Comparison of ENCODE assay signal across 16 mouse cellular contexts in genomic region chr2:137357181-137357738, GRCm38 (mm10).
DNase-seq lines count a peak whose midpoint lies in the region; ATAC-seq lines count a peak whose summit lies in the region.
"Had no signal": no experiment of that assay in that cellular context is flagged by ENCODE, and none has a peak within 500 bp of the region (broad histone marks: within the 10 kb centered on the region; RNA-seq: fewer than 3 reads in every experiment).

No protein-coding gene starts in this region.

- H3K4me3 ChIP-seq in heart, embryonic 10.5 days, result no peak overlapping the region
- H3K4me3 ChIP-seq in midbrain, embryonic 14.5 days (replicated peaks; ENCODE audit: low read depth, low read length), result no peak overlapping the region
- H3K4me3 ChIP-seq in midbrain, embryonic 10.5 days, result no peak overlapping the region
- peak overlapping the region; percentile 26 for H3K4me3 ChIP-seq in heart, embryonic 15.5 days
- H3K4me3 ChIP-seq: erythroblast, embryonic 14.5 days had no signal

- no peaks in the 10 kb centered on the region for H3K4me1 ChIP-seq in heart, embryonic 10.5 days
- no peaks in the 10 kb centered on the region for H3K4me1 ChIP-seq in midbrain, embryonic 14.5 days (ENCODE audit: control insufficient read depth, insufficient read depth, low read length)
- no peaks in the 10 kb centered on the region for H3K4me1 ChIP-seq in midbrain, embryonic 10.5 days
- H3K4me1 ChIP-seq in heart, embryonic 15.5 days (replicated peaks), result no peaks in the 10 kb centered on the region

- no peak for ATAC-seq in midbrain, embryonic 14.5 days (ENCODE audit: low FRiP score, low TSS enrichment)
- no peak; the same call in 1 of the 2 replicates for ATAC-seq in heart, embryonic 15.5 days (replicated peaks; ENCODE audit: insufficient number of reproducible peaks, insufficient read depth, low FRiP score, low read depth)
- ATAC-seq: Patski had no signal

- no peak overlapping the region for H3K27ac ChIP-seq in heart, embryonic 10.5 days
- no peak overlapping the region for H3K27ac ChIP-seq in midbrain, embryonic 14.5 days (replicated peaks; ENCODE audit: low read depth, low read length)
- H3K27ac ChIP-seq in midbrain, embryonic 10.5 days (replicated peaks), result no peak overlapping the region
- H3K27ac ChIP-seq in heart, embryonic 15.5 days, result peak overlapping the region; percentile 45
- H3K27ac ChIP-seq: liver, embryonic 14.5 days had no signal

- no peaks in the 10 kb centered on the region for H3K9me3 ChIP-seq in heart, embryonic 10.5 days
- H3K9me3 ChIP-seq in midbrain, embryonic 14.5 days (ENCODE audit: control insufficient read depth, low read length), result no peaks in the 10 kb centered on the region
- H3K9me3 ChIP-seq in midbrain, embryonic 10.5 days (replicated peaks), result no peaks in the 10 kb centered on the region
- no peaks in the 10 kb centered on the region for H3K9me3 ChIP-seq in heart, embryonic 15.5 days (replicated peaks)

- peak; percentile 91 for DNase-seq in heart, adult 11 months
- no peak for DNase-seq in heart, embryonic 10.5 days (ENCODE audit: low spot score)
- DNase-seq in midbrain, embryonic 14.5 days, result peak; percentile 19
- DNase-seq in midbrain, embryonic 10.5 days (ENCODE audit: low spot score), result no peak
- DNase-seq in lung, postnatal 25 days (ENCODE audit: low spot score), result peak; percentile 5
- DNase-seq in Muller cell, postnatal 12 days (ENCODE audit: inconsistent ontology term), result no peak
- DNase-seq in frontal cortex, postnatal 25 days (ENCODE audit: low spot score in 2 of 2), result no peak
- DNase-seq: cerebellum, postnatal 10 days; gastrocnemius, postnatal 25 days; kidney, adult 2 months; retina, postnatal 1 day; thymus, postnatal 4 days had no signal

- H3K36me3 ChIP-seq in heart, embryonic 10.5 days, result no peaks in the 10 kb centered on the region
- H3K36me3 ChIP-seq in midbrain, embryonic 14.5 days (ENCODE audit: control insufficient read depth, insufficient read depth, low read length), result no peaks in the 10 kb centered on the region
- H3K36me3 ChIP-seq in midbrain, embryonic 10.5 days, result no peaks in the 10 kb centered on the region
- no peaks in the 10 kb centered on the region for H3K36me3 ChIP-seq in heart, embryonic 15.5 days

- H3K27me3 ChIP-seq in heart, embryonic 10.5 days (ENCODE audit: insufficient read depth, poor library complexity, severe bottlenecking), result no peaks in the 10 kb centered on the region
- H3K27me3 ChIP-seq in midbrain, embryonic 14.5 days (ENCODE audit: control insufficient read depth, insufficient read depth, low read length), result no peaks in the 10 kb centered on the region
- H3K27me3 ChIP-seq in midbrain, embryonic 10.5 days (ENCODE audit: low read depth, poor library complexity, severe bottlenecking), result no peaks in the 10 kb centered on the region
- no peaks in the 10 kb centered on the region for H3K27me3 ChIP-seq in heart, embryonic 15.5 days
- H3K27me3 ChIP-seq: Patski had no signal

- WGBS in heart, embryonic 10.5 days, result 68% methylated on average over 13 of the region's 13 CpGs
- 79% methylated on average over 13 of the region's 13 CpGs for WGBS in midbrain, embryonic 14.5 days
- 84% methylated on average over 13 of the region's 13 CpGs for WGBS in midbrain, embryonic 10.5 days
- WGBS in heart, embryonic 15.5 days, result 52% methylated on average over 13 of the region's 13 CpGs

- H3K4me2 ChIP-seq in midbrain, embryonic 14.5 days (ENCODE audit: low read length), result no peak overlapping the region
- H3K4me2 ChIP-seq in heart, embryonic 15.5 days, result peak overlapping the region; percentile 39

- H3K9ac ChIP-seq in midbrain, embryonic 14.5 days (replicated peaks; ENCODE audit: low read length), result no peak overlapping the region
- H3K9ac ChIP-seq in heart, embryonic 15.5 days, result no peak overlapping the region
- H3K9ac ChIP-seq: liver, embryonic 14.5 days had no signal

Comparison
In these comparisons a context has a peak if more than half of its experiments do, and no peak if none do; other contexts are left out.
1. DNase-seq: peak in heart, adult 11 months (single experiment), midbrain, embryonic 14.5 days (single experiment) and lung, postnatal 25 days (single experiment); none in heart, embryonic 10.5 days (single experiment), midbrain, embryonic 10.5 days (single experiment), Muller cell, postnatal 12 days (single experiment) and frontal cortex, postnatal 25 days (0 of 2).